Mouse (Mus musculus) megakaryocyte, embryonic 14.5 days (primary cell): ENCODE measurements at regions not wholly inside any gene's neighbourhood (a gene's known extent, or its start where the extent isn't known, plus 50 kb on each side); places are given as distances from the start of the nearest gene placed in this dataset.

Experiments used
- FLI1 ChIP-seq: IDR thresholded peaks from 2 replicates; pipeline ENCODE4 v1.6.1; 2012; ENCODE audit warnings: low read length, inconsistent platforms, mixed read lengths
- GATA1 ChIP-seq: IDR thresholded peaks from 3 replicates; pipeline ENCODE4 v1.6.1; 2012; ENCODE audit warnings: mixed read lengths, low read length, inconsistent platforms, borderline replicate concordance

- TF ChIP-seq GATA1, result no peak
- TF ChIP-seq FLI1, result no peak
Observed at GRCm38 (mm10) chr5:91881771-91882170, 81.1 kb downstream of the Rchy1 start.
